Mouse (Mus musculus) stomach, embryonic 15.5 days (tissue): ENCODE results near the gene Slc44a5. TPM values are rescaled to one million over a fixed set of nuclear protein-coding genes. Genes with fewer than 3 reads are reported as not detected.

Experiments
- ATAC-seq: fragments of 200-750 bp; cut with Nextera tagmentation; 2 replicates; pipeline ENCODE4 v1.8.0; 2017; ENCODE audit warnings: low read depth, moderate number of reproducible peaks, moderate TSS enrichment; ENCODE audit not compliant: insufficient read depth, low FRiP score
- H3K27ac ChIP-seq: fragments of 300-500 bp; sonication (generic); 2 replicates; pipeline ENCODE4 v1.5.1; 2015; ENCODE audit warnings: mild to moderate bottlenecking, inconsistent platforms
- H3K27me3 ChIP-seq: fragments of 300-500 bp; sonication (generic); replicated peaks from 2 replicates; pipeline ENCODE4 v1.6.1; 2015; ENCODE audit warnings: inconsistent platforms
- H3K36me3 ChIP-seq: fragments of 300-500 bp; sonication (generic); 2 replicates; pipeline ENCODE4 v1.6.1; 2015; ENCODE audit warnings: inconsistent platforms
- H3K4me1 ChIP-seq: fragments of 300-500 bp; sonication (generic); 2 replicates; pipeline ENCODE4 v1.6.1; 2015; ENCODE audit warnings: inconsistent platforms
- H3K4me2 ChIP-seq: fragments of 300-500 bp; sonication (generic); 2 replicates; pipeline ENCODE4 v1.6.1; 2015; ENCODE audit warnings: mild to moderate bottlenecking, inconsistent platforms
- H3K4me3 ChIP-seq: fragments of 300-500 bp; sonication (generic); replicated peaks from 2 replicates; pipeline ENCODE4 v1.5.1; 2015; ENCODE audit warnings: inconsistent platforms
- H3K9ac ChIP-seq: fragments of 300-500 bp; sonication (generic); 2 replicates; pipeline ENCODE4 v1.6.1; 2015; ENCODE audit warnings: inconsistent platforms
- H3K9me3 ChIP-seq: fragments of 300-500 bp; sonication (generic); 2 replicates; pipeline ENCODE4 v1.6.1; 2016; ENCODE audit warnings: inconsistent platforms
- WGBS: fragments of 180-500 bp; shearing (Covaris S2); methylation state at CpG from one replicate; pipeline ENCODE4 v1.1.7; 2015; 5-methylcytosine and 5-hydroxymethylcytosine counted together
- polyA plus RNA-seq: library from polyadenylated mRNA; unstranded; fragments of >200 nt; fragmentation: Nextera tagmentation; extraction: Ambion mirVana; gene quantifications from 2 replicates; pipeline ENCODE4 v1.2.1, GENCODE M21; 2015

Gene Slc44a5
- polyA plus RNA-seq, result 0.78 and 0.83 TPM in 2 replicates

- no peak; the same call in 1 of the 2 replicates for ATAC-seq
- no peaks in the 10 kb centered on the region for H3K9me3 ChIP-seq
- peak within 1 kb of the TSS; percentile 95 for H3K4me2 ChIP-seq
- 0 out of 2 replicates have a peak within 1 kb of the TSS, but pooled peaks have one; percentile 19 for H3K9ac ChIP-seq
- 1% methylated on average over 60 of the region's 66 CpGs for WGBS
- 0 out of 2 replicates have a peak, but pooled peaks cover 10% of the 10 kb centered on the region for H3K4me1 ChIP-seq
- no peaks in the 10 kb centered on the region for H3K36me3 ChIP-seq
- H3K27me3 ChIP-seq, result peaks cover 21% of the 10 kb centered on the region
- H3K4me3 ChIP-seq, result peak within 1 kb of the TSS; percentile 54
- no peak within 1 kb of the TSS for H3K27ac ChIP-seq
Measured at GRCm38 (mm10) chr3:153973171-153973948, at the start of gene Slc44a5. Gene Slc44a5 (plus strand): TSS chr3:153973436.

GRCm38 (mm10) chr3:153926333-153926732 lies 46.9 kb upstream of the Slc44a5 start:
- Histone ChIP-seq H3K27me3 (no peaks in the 10 kb centered on the region), H3K9me3 (no peaks in the 10 kb centered on the region), H3K36me3 (peaks cover 26% of the 10 kb centered on the region), H3K4me1 (no peaks in the 10 kb centered on the region), H3K9ac (no peak overlapping the region), H3K4me3 (no peak overlapping the region), H3K27ac (no peak overlapping the region), H3K4me2 (no peak overlapping the region)
- no peak for ATAC-seq
- WGBS, result 87% methylated on average over 7 of the region's 7 CpGs

- ATAC-seq, result no peak
Measured at GRCm38 (mm10) chr3:153929526-153929925, 43.7 kb upstream of the Slc44a5 start.

GRCm38 (mm10) chr3:153932461-153932860 lies 40.8 kb upstream of the Slc44a5 start:
- no peak overlapping the region for H3K27ac ChIP-seq
- no peaks in the 10 kb centered on the region for H3K9me3 ChIP-seq
- H3K27me3 ChIP-seq, result no peaks in the 10 kb centered on the region
- ATAC-seq, result no peak
- WGBS, result 94% methylated on average over 5 of the region's 5 CpGs
- H3K4me3 ChIP-seq, result no peak overlapping the region
- peaks cover 20% of the 10 kb centered on the region for H3K36me3 ChIP-seq
- no peaks in the 10 kb centered on the region for H3K4me1 ChIP-seq
- H3K9ac ChIP-seq, result no peak overlapping the region
- H3K4me2 ChIP-seq, result no peak overlapping the region

More at GRCm38 (mm10) chr3:153929526-153929925, 43.7 kb upstream of the Slc44a5 start:
- no peak overlapping the region for H3K27ac ChIP-seq
- no peaks in the 10 kb centered on the region for H3K9me3 ChIP-seq
- H3K4me1 ChIP-seq, result no peaks in the 10 kb centered on the region
- H3K27me3 ChIP-seq, result no peaks in the 10 kb centered on the region
- H3K9ac ChIP-seq, result no peak overlapping the region
- no peak overlapping the region for H3K4me2 ChIP-seq
- peaks cover 29% of the 10 kb centered on the region for H3K36me3 ChIP-seq
- no peak overlapping the region for H3K4me3 ChIP-seq
- 92% methylated on average over 11 of the region's 11 CpGs for WGBS

- H3K4me3 ChIP-seq, result no peak overlapping the region
- no peak overlapping the region for H3K4me2 ChIP-seq
- no peaks in the 10 kb centered on the region for H3K4me1 ChIP-seq
- H3K9me3 ChIP-seq, result no peaks in the 10 kb centered on the region
- no peak overlapping the region for H3K27ac ChIP-seq
- WGBS, result 75% methylated on average over 9 of the region's 9 CpGs
- ATAC-seq, result no peak
- H3K27me3 ChIP-seq, result no peaks in the 10 kb centered on the region
- no peak overlapping the region for H3K9ac ChIP-seq
- H3K36me3 ChIP-seq, result peaks cover 14% of the 10 kb centered on the region; the same call in 1 of the 2 replicates
Measured at GRCm38 (mm10) chr3:153935878-153936277, 37.4 kb upstream of the Slc44a5 start.

- Histone ChIP-seq H3K36me3 (peaks cover 10% of the 10 kb centered on the region; the same call in 1 of the 2 replicates), H3K27ac (no peak overlapping the region), H3K4me1 (no peaks in the 10 kb centered on the region), H3K27me3 (no peaks in the 10 kb centered on the region), H3K9me3 (no peaks in the 10 kb centered on the region), H3K4me2 (no peak overlapping the region), H3K4me3 (no peak overlapping the region), H3K9ac (no peak overlapping the region)
- WGBS, result 94% methylated on average over 17 of the region's 17 CpGs
- ATAC-seq, result no peak
Measured at GRCm38 (mm10) chr3:153937116-153937810, 36.0 kb upstream of the Slc44a5 start.

- Histone ChIP-seq H3K36me3 (peaks cover 5% of the 10 kb centered on the region; the same call in 1 of the 2 replicates), H3K4me2 (no peak overlapping the region), H3K9me3 (no peaks in the 10 kb centered on the region), H3K4me1 (peaks cover 9% of the 10 kb centered on the region), H3K4me3 (no peak overlapping the region), H3K27me3 (no peaks in the 10 kb centered on the region), H3K9ac (no peak overlapping the region), H3K27ac (no peak overlapping the region)
- 88% methylated on average over 8 of the region's 8 CpGs for WGBS
- ATAC-seq, result no peak
Measured at GRCm38 (mm10) chr3:153940021-153940420, 33.2 kb upstream of the Slc44a5 start.

GRCm38 (mm10) chr3:153940486-153940885 lies 32.8 kb upstream of the Slc44a5 start:
- Histone ChIP-seq H3K4me3 (no peak overlapping the region), H3K4me2 (no peak overlapping the region), H3K9me3 (no peaks in the 10 kb centered on the region), H3K9ac (no peak overlapping the region), H3K4me1 (peaks cover 9% of the 10 kb centered on the region), H3K36me3 (peaks cover 5% of the 10 kb centered on the region; the same call in 1 of the 2 replicates), H3K27ac (no peak overlapping the region), H3K27me3 (no peaks in the 10 kb centered on the region)
- WGBS, result 93% methylated on average over 9 of the region's 9 CpGs
- no peak for ATAC-seq

GRCm38 (mm10) chr3:153941613-153942012 lies 31.6 kb upstream of the Slc44a5 start:
- no peak overlapping the region for H3K9ac ChIP-seq
- peaks cover 9% of the 10 kb centered on the region for H3K4me1 ChIP-seq
- no peaks in the 10 kb centered on the region for H3K27me3 ChIP-seq
- peaks cover 5% of the 10 kb centered on the region; the same call in 1 of the 2 replicates for H3K36me3 ChIP-seq
- H3K27ac ChIP-seq, result no peak overlapping the region
- ATAC-seq, result no peak
- H3K9me3 ChIP-seq, result no peaks in the 10 kb centered on the region
- H3K4me3 ChIP-seq, result no peak overlapping the region
- H3K4me2 ChIP-seq, result no peak overlapping the region
- 94% methylated on average over 13 of the region's 13 CpGs for WGBS

GRCm38 (mm10) chr3:153943003-153943640 lies 30.1 kb upstream of the Slc44a5 start:
- peak overlapping the region; percentile 74 for H3K4me3 ChIP-seq
- H3K27ac ChIP-seq, result peak overlapping the region; percentile 90; the same call in 1 of the 2 replicates
- no peak for ATAC-seq
- 15% methylated on average over 12 of the region's 12 CpGs for WGBS
- H3K9me3 ChIP-seq, result no peaks in the 10 kb centered on the region
- no peaks in the 10 kb centered on the region for H3K27me3 ChIP-seq
- H3K9ac ChIP-seq, result peak overlapping the region; percentile 74; the same call in 1 of the 2 replicates
- H3K4me1 ChIP-seq, result peaks cover 9% of the 10 kb centered on the region
- peak overlapping the region; percentile 72 for H3K4me2 ChIP-seq
- peaks cover 5% of the 10 kb centered on the region; the same call in 1 of the 2 replicates for H3K36me3 ChIP-seq

GRCm38 (mm10) chr3:153943901-153944334 lies 29.3 kb upstream of the Slc44a5 start:
- ATAC-seq, result peak; percentile 54
- 0% methylated on average over 19 of the region's 19 CpGs for WGBS
- Histone ChIP-seq H3K27ac (peak overlapping the region; percentile 90), H3K4me3 (peak overlapping the region; percentile 74), H3K4me1 (peaks cover 9% of the 10 kb centered on the region), H3K4me2 (peak overlapping the region; percentile 72), H3K9me3 (no peaks in the 10 kb centered on the region), H3K9ac (peak overlapping the region; percentile 74), H3K36me3 (peaks cover 5% of the 10 kb centered on the region; the same call in 1 of the 2 replicates), H3K27me3 (no peaks in the 10 kb centered on the region)
